Mouse (Mus musculus) liver, adult 2 months (tissue): ENCODE data around the gene Atxn1. TPM values are rescaled to one million over a fixed set of nuclear protein-coding genes. Genes with fewer than 3 reads are reported as not detected.

Source experiments
- DNase-seq: peaks from one replicate; pipeline ENCODE4 v3.0.0-alpha.2; 2011; ENCODE audit warnings: low read depth, low spot score; ENCODE audit errors: extremely low read depth
- H3K27ac ChIP-seq: fragments of 200-500 bp; replicated peaks from 2 replicates; pipeline ENCODE4 v1.5.1; 2012; ENCODE audit warnings: low read depth, mild to moderate bottlenecking, control low read depth, inconsistent platforms, low read length; ENCODE audit not compliant: insufficient read depth
- H3K27me3 ChIP-seq: fragments of 200-500 bp; 2 replicates; pipeline ENCODE4 v1.6.1; 2012; ENCODE audit warnings: mild to moderate bottlenecking, moderate library complexity, low read length, inconsistent platforms; ENCODE audit not compliant: control insufficient read depth, insufficient read depth
- H3K36me3 ChIP-seq: fragments of 200-500 bp; 2 replicates; pipeline ENCODE4 v1.6.1; 2012; ENCODE audit warnings: low read length, inconsistent platforms; ENCODE audit not compliant: control insufficient read depth, insufficient read depth
- H3K4me1 ChIP-seq: fragments of 200-500 bp; 2 replicates; pipeline ENCODE4 v1.6.1; 2011; ENCODE audit warnings: low read length; ENCODE audit not compliant: control insufficient read depth, insufficient read depth
- H3K4me3 ChIP-seq: fragments of 200-500 bp; 2 replicates; pipeline ENCODE4 v1.5.1; 2011; ENCODE audit warnings: low read depth, mild to moderate bottlenecking, control low read depth, low read length, moderate library complexity; ENCODE audit not compliant: insufficient read depth
- H3K79me2 ChIP-seq: fragments of 200-500 bp; 2 replicates; pipeline ENCODE4 v1.6.1; 2012; ENCODE audit warnings: inconsistent platforms, mild to moderate bottlenecking, low read length, moderate library complexity; ENCODE audit not compliant: control insufficient read depth, insufficient read depth
- H3K9ac ChIP-seq: fragments of 200-500 bp; 2 replicates; pipeline ENCODE4 v1.6.1; 2012; ENCODE audit warnings: low read depth, mild to moderate bottlenecking, control low read depth, inconsistent platforms, low read length
- CTCF ChIP-seq: fragments of 200-500 bp; IDR thresholded peaks from 2 replicates; pipeline ENCODE4 v1.5.1; 2011; ENCODE audit warnings: low read depth, low read length, control low read depth
- POLR2A ChIP-seq: fragments of 200-500 bp; IDR thresholded peaks from 2 replicates; pipeline ENCODE4 v1.6.1; 2011; ENCODE audit warnings: low read length, control low read depth; ENCODE audit not compliant: insufficient read depth; ENCODE audit errors: extremely low read depth
- WGBS: fragments of 180-500 bp; shearing (Covaris S2); methylation state at CpG from one replicate; pipeline ENCODE4 v1.1.7; 2018; 5-methylcytosine and 5-hydroxymethylcytosine counted together
- polyA plus RNA-seq: library from polyadenylated mRNA; depleted of rRNA; stranded (reverse); fragments of >200 nt; gene quantifications from 2 replicates; pipeline ENCODE4 v1.2.3, GENCODE M21; 2012
- total RNA-seq: library from RNA; depleted of rRNA; stranded (reverse); fragments of >200 nt; gene quantifications from 2 replicates; pipeline ENCODE4 v1.2.3, GENCODE M21; 2014

Atxn1 gene
- total and polyA plus RNA-seq, 2 experiments, result 7.7 to 7.8 TPM

DNA sequence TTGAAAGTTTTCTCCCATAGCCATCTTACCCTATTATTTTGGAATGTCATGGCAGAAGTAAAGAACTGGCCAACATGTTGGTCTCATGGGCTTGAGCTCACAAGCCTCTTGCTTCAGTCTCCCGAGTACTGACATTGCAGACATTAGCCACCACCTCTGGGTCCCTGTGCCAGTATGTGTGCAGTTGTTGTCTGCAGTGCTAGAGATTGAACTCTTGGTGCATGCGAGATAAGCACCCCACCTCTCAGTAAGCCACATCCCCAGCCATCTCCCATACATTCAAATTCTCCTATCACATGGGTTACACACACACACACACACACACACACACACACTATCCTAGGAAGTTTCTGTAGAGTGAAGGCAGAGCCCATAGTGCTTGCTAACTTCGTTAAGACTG is 464.9 kb downstream of the Atxn1 start:
- no peaks in the 10 kb centered on the region for H3K36me3 ChIP-seq
- H3K9ac ChIP-seq, result no peak overlapping the region
- no peaks in the 10 kb centered on the region for H3K79me2 ChIP-seq
- peaks cover 3% of the 10 kb centered on the region; the same call in 1 of the 2 replicates for H3K27me3 ChIP-seq
- H3K27ac ChIP-seq, result no peak overlapping the region
- no peak for DNase-seq
- TF ChIP-seq CTCF (no peak), POLR2A (no peak)
- no peak overlapping the region for H3K4me3 ChIP-seq
- H3K4me1 ChIP-seq, result no peaks in the 10 kb centered on the region
- WGBS, result 86% methylated on average over 3 of the region's 3 CpGs
